22 mouse cellular contexts compared by ENCODE assay signal in genomic region chr9:118793151-118793785, GRCm38 (mm10).
DNase-seq lines count a peak whose midpoint lies in the region; TF ChIP-seq lines count a peak whose summit lies in the region.
"Had no signal": no experiment of that assay in that cellular context is flagged by ENCODE, and none has a peak within 500 bp of the region (broad histone marks: within the 10 kb centered on the region; RNA-seq: fewer than 3 reads in every experiment).

No protein-coding gene starts in this region.

- H3K9me3 ChIP-seq in ES-Bruce4 (replicated peaks; ENCODE audit: control insufficient read depth, insufficient read depth, low read length, poor library complexity, severe bottlenecking), result no peaks in the 10 kb centered on the region
- H3K9me3 ChIP-seq in limb, embryonic 10.5 days (replicated peaks), result no peaks in the 10 kb centered on the region
- H3K9me3 ChIP-seq: embryonic facial prominence, embryonic 10.5 days; embryonic facial prominence, embryonic 12.5 days; forebrain, embryonic 10.5 days; forebrain, embryonic 12.5 days had no signal

- H3K36me3 ChIP-seq in ES-Bruce4 (ENCODE audit: control insufficient read depth, insufficient read depth, low read length, poor library complexity, severe bottlenecking), result no peaks in the 10 kb centered on the region
- H3K36me3 ChIP-seq in limb, embryonic 10.5 days, result 0 out of 2 replicates have a peak, but pooled peaks cover 5% of the 10 kb centered on the region
- H3K36me3 ChIP-seq: embryonic facial prominence, embryonic 10.5 days; embryonic facial prominence, embryonic 12.5 days; forebrain, embryonic 10.5 days; forebrain, embryonic 12.5 days; G1E had no signal

- H3K4me3 ChIP-seq in ES-Bruce4 (ENCODE audit: low read depth, low read length), result peak overlapping the region; percentile 29; the same call in 1 of the 2 replicates
- H3K4me3 ChIP-seq in limb, embryonic 10.5 days, result no peak overlapping the region
- H3K4me3 ChIP-seq: embryonic facial prominence, embryonic 10.5 days; embryonic facial prominence, embryonic 12.5 days; forebrain, embryonic 10.5 days; forebrain, embryonic 12.5 days had no signal

- TF ChIP-seq EP300 in ES-Bruce4 (IDR thresholded peaks at IDR 0.05; ENCODE audit: insufficient read depth, low read depth, low read length), result 0 out of 2 replicates have a peak, but pooled peaks have one; percentile 2

- no peaks in the 10 kb centered on the region for H3K4me1 ChIP-seq in ES-Bruce4 (ENCODE audit: control insufficient read depth, insufficient read depth, low read length)
- H3K4me1 ChIP-seq in limb, embryonic 10.5 days, result peaks cover 35% of the 10 kb centered on the region

- 74% methylated on average over 18 of the region's 21 CpGs for WGBS in limb, embryonic 10.5 days

- H3K27ac ChIP-seq in ES-Bruce4 (ENCODE audit: insufficient read depth, low read length), result peak overlapping the region; percentile 26; the same call in 1 of the 2 replicates
- no peak overlapping the region for H3K27ac ChIP-seq in limb, embryonic 10.5 days
- H3K27ac ChIP-seq: embryonic facial prominence, embryonic 10.5 days; forebrain, embryonic 10.5 days; forebrain, embryonic 12.5 days had no signal

- no peak for TF ChIP-seq CTCF in ES-Bruce4 (IDR thresholded peaks at IDR 0.05; ENCODE audit: low read depth, low read length)

- TF ChIP-seq POLR2A in ES-Bruce4 (IDR thresholded peaks at IDR 0.05; ENCODE audit: insufficient read depth, low read length), result no peak

- DNase-seq in ES-CJ7 (ENCODE audit: low read depth, low spot score) (peak; percentile 82), R1 (ENCODE audit: low read depth, low spot score) (peak; percentile 87), ZHBTc4 (ENCODE audit: low read depth, low spot score) (peak; percentile 74)
- DNase-seq in cerebellum, adult 11 months, result no peak
- DNase-seq in heart, adult 18-20 months, result no peak
- DNase-seq in limb, embryonic 10.5 days (ENCODE audit: low spot score), result no peak
- DNase-seq in right cerebral cortex, adult 18-20 months, result no peak
- DNase-seq: adrenal gland, adult 2 months; adrenal gland, postnatal 10 days; adrenal gland, postnatal 25 days; cerebellum, adult 11-12 months; cerebellum, adult 2 months; cerebellum, adult 9-10 months; cerebellum, postnatal 10 days; cerebellum, postnatal 25 days had no signal

- no peaks in the 10 kb centered on the region for H3K27me3 ChIP-seq in ES-Bruce4 (ENCODE audit: control insufficient read depth, insufficient read depth, low read length, poor library complexity, severe bottlenecking)
- H3K27me3 ChIP-seq in limb, embryonic 10.5 days (ENCODE audit: low read depth, poor library complexity, severe bottlenecking), result no peaks in the 10 kb centered on the region
- H3K27me3 ChIP-seq: embryonic facial prominence, embryonic 12.5 days; forebrain, embryonic 12.5 days; Patski had no signal

- H3K9ac ChIP-seq in ES-Bruce4 (ENCODE audit: low read depth, poor library complexity, severe bottlenecking), result no peak overlapping the region
- H3K9ac ChIP-seq: embryonic facial prominence, embryonic 12.5 days; forebrain, embryonic 12.5 days had no signal

Comparison
In these comparisons a context has a peak if more than half of its experiments do, and no peak if none do; other contexts are left out.
1. DNase-seq: peak in ES-CJ7 (single experiment), R1 (single experiment) and ZHBTc4 (single experiment); none in cerebellum, adult 11 months (single experiment), heart, adult 18-20 months (0 of 2), limb, embryonic 10.5 days (single experiment) and right cerebral cortex, adult 18-20 months (single experiment).